Comparison of ENCODE assay signal across 35 mouse cellular contexts in genomic region chr8:60534945-60535344, GRCm38 (mm10). TPM values are rescaled to one million over a fixed set of nuclear protein-coding genes. Genes with fewer than 3 reads are reported as not detected.
DNase-seq lines count a peak whose midpoint lies in the region; ATAC-seq and TF ChIP-seq lines count a peak whose summit lies in the region.
"Had no signal": no experiment of that assay in that cellular context is flagged by ENCODE, and none has a peak within 500 bp of the region (broad histone marks: within the 10 kb centered on the region; RNA-seq: fewer than 3 reads in every experiment).

No protein-coding gene starts in this region.

- TF ChIP-seq CTCF in liver, adult 2 months (IDR thresholded peaks at IDR 0.05; ENCODE audit: low read depth, low read length): no peak
- no peak for TF ChIP-seq CTCF in gastrocnemius, adult 2 months (IDR thresholded peaks at IDR 0.05)

- intact Hi-C loops in gastrocnemius, adult 2 months (cut with DNase I): no loop called here

- no peak overlapping the region for H3K27ac ChIP-seq in forebrain, embryonic 13.5 days
- H3K27ac ChIP-seq in forebrain, embryonic 12.5 days: no peak overlapping the region
- peak overlapping the region; percentile 50 for H3K27ac ChIP-seq in liver, adult 2 months (replicated peaks; ENCODE audit: insufficient read depth, low read depth, low read length)
- no peak overlapping the region for H3K27ac ChIP-seq in liver, embryonic 12.5 days
- no peak overlapping the region for H3K27ac ChIP-seq in gastrocnemius, adult 2 months
- H3K27ac ChIP-seq in heart, embryonic 12.5 days (ENCODE audit: poor library complexity, severe bottlenecking): no peak overlapping the region
- H3K27ac ChIP-seq: hindbrain, embryonic 15.5 days; kidney, postnatal 0 days; limb, embryonic 10.5 days; limb, embryonic 15.5 days; stomach, embryonic 15.5 days had no signal

- peak; percentile 92 for DNase-seq in liver, adult 2 months (ENCODE audit: extremely low read depth, low read depth, low spot score)
- DNase-seq in R1 (ENCODE audit: low read depth, low spot score): peak; percentile 44
- DNase-seq in embryo, embryonic 11 days: peak; percentile 2
- DNase-seq in gastrocnemius, adult 2 months: no peak
- DNase-seq: adrenal gland, postnatal 14 days; cerebellum, adult 11-12 months; cerebellum, adult 9-11 months; gastrocnemius, postnatal 36 days; heart, adult 18-20 months; heart, postnatal 4 days; kidney, adult 18-20 months; lung, adult 2 months; lung, postnatal 14 days; midbrain, embryonic 14.5 days; retina, postnatal 1 day; right cerebral cortex, postnatal 25 days; thymus, postnatal 14 days had no signal

- H3K4me3 ChIP-seq in forebrain, embryonic 13.5 days: no peak overlapping the region
- no peak overlapping the region for H3K4me3 ChIP-seq in forebrain, embryonic 12.5 days (replicated peaks)
- H3K4me3 ChIP-seq in liver, adult 2 months (ENCODE audit: insufficient read depth, low read depth, low read length): no peak overlapping the region
- H3K4me3 ChIP-seq in liver, embryonic 12.5 days: no peak overlapping the region
- H3K4me3 ChIP-seq in gastrocnemius, adult 2 months: no peak overlapping the region
- H3K4me3 ChIP-seq in heart, embryonic 12.5 days: no peak overlapping the region
- H3K4me3 ChIP-seq: hindbrain, embryonic 15.5 days; limb, embryonic 10.5 days; limb, embryonic 15.5 days; stomach, embryonic 15.5 days had no signal

- TF ChIP-seq POLR2A in liver, adult 2 months (IDR thresholded peaks at IDR 0.05; ENCODE audit: extremely low read depth, insufficient read depth, low read length): no peak

- H3K9ac ChIP-seq in forebrain, embryonic 13.5 days: no peak overlapping the region
- H3K9ac ChIP-seq in forebrain, embryonic 12.5 days: no peak overlapping the region
- H3K9ac ChIP-seq in liver, adult 2 months (ENCODE audit: low read depth, low read length): no peak overlapping the region
- no peak overlapping the region for H3K9ac ChIP-seq in liver, embryonic 12.5 days
- no peak overlapping the region for H3K9ac ChIP-seq in heart, embryonic 12.5 days
- H3K9ac ChIP-seq: hindbrain, embryonic 15.5 days; limb, embryonic 15.5 days; stomach, embryonic 15.5 days had no signal

- H3K27me3 ChIP-seq in forebrain, embryonic 13.5 days: no peaks in the 10 kb centered on the region
- no peaks in the 10 kb centered on the region for H3K27me3 ChIP-seq in forebrain, embryonic 12.5 days
- no peaks in the 10 kb centered on the region for H3K27me3 ChIP-seq in liver, adult 2 months (ENCODE audit: control insufficient read depth, insufficient read depth, low read length)
- H3K27me3 ChIP-seq in liver, embryonic 12.5 days (replicated peaks): no peaks in the 10 kb centered on the region
- no peaks in the 10 kb centered on the region for H3K27me3 ChIP-seq in heart, embryonic 12.5 days (replicated peaks)
- H3K27me3 ChIP-seq: hindbrain, embryonic 15.5 days; limb, embryonic 15.5 days; stomach, embryonic 15.5 days had no signal

- H3K4me2 ChIP-seq in forebrain, embryonic 13.5 days: no peak overlapping the region
- H3K4me2 ChIP-seq in forebrain, embryonic 12.5 days: no peak overlapping the region
- no peak overlapping the region for H3K4me2 ChIP-seq in liver, embryonic 12.5 days
- H3K4me2 ChIP-seq in heart, embryonic 12.5 days: no peak overlapping the region
- H3K4me2 ChIP-seq: heart, embryonic 11.5 days; hindbrain, embryonic 15.5 days; limb, embryonic 15.5 days; stomach, embryonic 15.5 days had no signal

- peak; percentile 27; the same call in 1 of the 2 replicates for ATAC-seq in forebrain, embryonic 13.5 days
- ATAC-seq in forebrain, embryonic 12.5 days (ENCODE audit: low FRiP score): no peak
- no peak for ATAC-seq in liver, embryonic 12.5 days
- no peak for ATAC-seq in heart, embryonic 12.5 days (ENCODE audit: insufficient number of reproducible peaks, low FRiP score)
- ATAC-seq: inflammation-experienced regulatory T-cells, adult 6 months had no signal

- H3K36me3 ChIP-seq in forebrain, embryonic 13.5 days (ENCODE audit: poor library complexity, severe bottlenecking): no peaks in the 10 kb centered on the region
- H3K36me3 ChIP-seq in forebrain, embryonic 12.5 days (replicated peaks): no peaks in the 10 kb centered on the region
- H3K36me3 ChIP-seq in liver, adult 2 months (ENCODE audit: control insufficient read depth, insufficient read depth, low read length): peaks cover 43% of the 10 kb centered on the region
- H3K36me3 ChIP-seq in liver, embryonic 12.5 days: no peaks in the 10 kb centered on the region
- H3K36me3 ChIP-seq in heart, embryonic 12.5 days: no peaks in the 10 kb centered on the region
- H3K36me3 ChIP-seq: hindbrain, embryonic 15.5 days; limb, embryonic 10.5 days; limb, embryonic 15.5 days; stomach, embryonic 15.5 days had no signal

- 19% methylated on average over 2 of the region's 2 CpGs for WGBS in forebrain, embryonic 13.5 days
- WGBS in forebrain, embryonic 12.5 days: 23% methylated on average over 2 of the region's 2 CpGs
- 11% methylated on average over 2 of the region's 2 CpGs for WGBS in liver, adult 2 months
- WGBS in liver, embryonic 12.5 days (ENCODE audit: insufficient replicate concordance): 33% methylated on average over 2 of the region's 2 CpGs
- 59% methylated on average over 2 of the region's 2 CpGs for WGBS in heart, embryonic 12.5 days

- H3K79me2 ChIP-seq in liver, adult 2 months (ENCODE audit: control insufficient read depth, insufficient read depth, low read length): no peaks in the 10 kb centered on the region

- H3K4me1 ChIP-seq in forebrain, embryonic 13.5 days: peaks cover 4% of the 10 kb centered on the region; the same call in 1 of the 2 replicates
- no peaks in the 10 kb centered on the region for H3K4me1 ChIP-seq in forebrain, embryonic 12.5 days
- H3K4me1 ChIP-seq in liver, adult 2 months (ENCODE audit: control insufficient read depth, insufficient read depth, low read length): peaks cover 3% of the 10 kb centered on the region; the same call in 1 of the 2 replicates
- H3K4me1 ChIP-seq in liver, embryonic 12.5 days: no peaks in the 10 kb centered on the region
- no peaks in the 10 kb centered on the region for H3K4me1 ChIP-seq in heart, embryonic 12.5 days (replicated peaks)
- H3K4me1 ChIP-seq: hindbrain, embryonic 15.5 days; limb, embryonic 10.5 days; limb, embryonic 15.5 days; stomach, embryonic 15.5 days had no signal

- no peaks in the 10 kb centered on the region for H3K9me3 ChIP-seq in forebrain, embryonic 13.5 days (replicated peaks)
- H3K9me3 ChIP-seq in forebrain, embryonic 12.5 days: no peaks in the 10 kb centered on the region
- H3K9me3 ChIP-seq in liver, embryonic 12.5 days (replicated peaks): no peaks in the 10 kb centered on the region
- H3K9me3 ChIP-seq in heart, embryonic 12.5 days (replicated peaks): peaks cover 3% of the 10 kb centered on the region; the same call in 1 of the 2 replicates
- H3K9me3 ChIP-seq: hindbrain, embryonic 15.5 days; limb, embryonic 10.5 days; limb, embryonic 15.5 days; stomach, embryonic 15.5 days had no signal

RNA-seq across cellular contexts. Expression of gene Aadat, which starts 29.2 kb away (rescaled TPM):
- polyA plus RNA-seq in forebrain, embryonic 13.5 days (2015; fragmentation: Nextera tagmentation; extraction: Ambion mirVana): 0.40 and 0.76 TPM in 2 replicates
- polyA plus RNA-seq in forebrain, embryonic 12.5 days (2016; fragmentation: Nextera tagmentation; extraction: Ambion mirVana): 0.78 and 1.3 TPM in 2 replicates
- 87.5 and 99.7 TPM in 2 replicates for total RNA-seq in liver, adult 2 months (2014; rRNA removed)
- polyA plus RNA-seq in liver, adult 2 months (2012; rRNA removed): 80.1 and 91.1 TPM in 2 replicates
- polyA plus RNA-seq in liver, embryonic 12.5 days (2016; fragmentation: Nextera tagmentation; extraction: Ambion mirVana): 3.4 and 5.0 TPM in 2 replicates
- not detected for total RNA-seq in gastrocnemius, adult 2 months (2021)
- 0.19 and 0.28 TPM in 2 replicates for polyA plus RNA-seq in heart, embryonic 12.5 days (2016; fragmentation: Nextera tagmentation; extraction: Ambion mirVana)
- total RNA-seq: gastrocnemius, postnatal 36 days; heart, adult 18-20 months; heart, postnatal 4 days; monocyte, adult 5-6 weeks had no signal
- polyA plus RNA-seq: inflammation-experienced regulatory T-cells, adult 6 months; large intestine, adult 2 months; lung, adult 2 months had no signal

RNA-seq across cellular contexts. Expression of gene Gm10283, which starts 31.9 kb away (rescaled TPM):
- not detected in 2 replicates for polyA plus RNA-seq in forebrain, embryonic 13.5 days (2015; fragmentation: Nextera tagmentation; extraction: Ambion mirVana)
- polyA plus RNA-seq in forebrain, embryonic 12.5 days (2016; fragmentation: Nextera tagmentation; extraction: Ambion mirVana): not detected in 2 replicates
- not detected in 2 replicates for total RNA-seq in liver, adult 2 months (2014; rRNA removed)
- not detected in 2 replicates for polyA plus RNA-seq in liver, adult 2 months (2012; rRNA removed)
- not detected in 2 replicates for polyA plus RNA-seq in liver, embryonic 12.5 days (2016; fragmentation: Nextera tagmentation; extraction: Ambion mirVana)
- not detected for total RNA-seq in gastrocnemius, adult 2 months (2021)
- not detected in 2 replicates for polyA plus RNA-seq in heart, embryonic 12.5 days (2016; fragmentation: Nextera tagmentation; extraction: Ambion mirVana)
- total RNA-seq: adrenal gland, postnatal 14 days; gastrocnemius, postnatal 36 days; heart, adult 18-20 months; heart, postnatal 4 days; left cerebral cortex, postnatal 10 days; monocyte, adult 5-6 weeks had no signal
- polyA plus RNA-seq: embryonic facial prominence, embryonic 11.5 days; heart, embryonic 11.5 days; heart, postnatal 0 days; hindbrain, embryonic 15.5 days; inflammation-experienced regulatory T-cells, adult 6 months; large intestine, adult 2 months; limb, embryonic 10.5 days; limb, embryonic 15.5 days; lung, adult 2 months; midbrain, embryonic 14.5 days; neural tube, embryonic 14.5 days; stomach, embryonic 15.5 days; urinary bladder, adult 2 months had no signal

Comparison
In these comparisons a context has a peak if more than half of its experiments do, and no peak if none do; other contexts are left out.
1. RNA of gene Aadat, which starts 29.2 kb away (polyA plus RNA-seq): 80.1 to 91.1 TPM in liver, adult 2 months; 3.4 to 5.0 TPM in liver, embryonic 12.5 days, 0.78 to 1.3 TPM in forebrain, embryonic 12.5 days, 0.40 to 0.76 TPM in forebrain, embryonic 13.5 days and 0.19 to 0.28 TPM in heart, embryonic 12.5 days; every median in the first group is over 10 times any median in the second.